Mouse (Mus musculus) small intestine, adult 2 months (tissue): ENCODE results near the gene Nup133.

Source experiments
- CTCF ChIP-seq: fragments of 200-500 bp; IDR thresholded peaks from 2 replicates; pipeline ENCODE4 v1.5.1; 2012; ENCODE audit warnings: low read depth, mild to moderate bottlenecking, control low read depth, inconsistent platforms, low read length, moderate library complexity, mixed read lengths; ENCODE audit not compliant: insufficient replicate concordance, insufficient read length; ENCODE audit errors: extremely low read depth
- POLR2A ChIP-seq: fragments of 200-500 bp; IDR thresholded peaks from 2 replicates; pipeline ENCODE4 v1.6.1; 2012; ENCODE audit warnings: low read depth, mild to moderate bottlenecking, control low read depth, inconsistent platforms, low read length, moderate library complexity

GRCm38 (mm10) chr8:123924719-123925118 lies 24.3 kb downstream of the Nup133 start:
- TF ChIP-seq POLR2A (no peak), CTCF (peak; percentile 83; the same call in 1 of the 2 replicates)
